Mouse (Mus musculus): ENCODE results near the gene Npl. TPM values are rescaled to one million over a fixed set of nuclear protein-coding genes. Genes with fewer than 3 reads are reported as not detected.

Gene Npl
- polyA plus RNA-seq, 1 experiment from 2014 or later: 27.9 TPM

- peaks cover 7% of the 10 kb centered on the region for H3K4me1 ChIP-seq (ENCODE audit: control insufficient read depth, insufficient read depth, low read length)
- no peaks in the 10 kb centered on the region for H3K36me3 ChIP-seq (ENCODE audit: control insufficient read depth, insufficient read depth, low read length)
- 49% methylated on average over 3 of the region's 3 CpGs for WGBS
- H3K27me3 ChIP-seq (ENCODE audit: control insufficient read depth, insufficient read depth, low read length): no peaks in the 10 kb centered on the region
- H3K9ac ChIP-seq (ENCODE audit: low read length): no peak overlapping the region
- H3K9me3 ChIP-seq (replicated peaks; ENCODE audit: control insufficient read depth, low read length): no peaks in the 10 kb centered on the region
- H3K4me3 ChIP-seq (replicated peaks; ENCODE audit: low read length): no peak overlapping the region
- no peak overlapping the region for H3K27ac ChIP-seq (ENCODE audit: low read length)
- ATAC-seq (ENCODE audit: insufficient read depth, low FRiP score): no peak
- no peak overlapping the region for H3K4me2 ChIP-seq (ENCODE audit: low read depth, low read length)
Measured at GRCm38 (mm10) chr1:153574730-153575129, 24.9 kb upstream of the Npl start.

DNA sequence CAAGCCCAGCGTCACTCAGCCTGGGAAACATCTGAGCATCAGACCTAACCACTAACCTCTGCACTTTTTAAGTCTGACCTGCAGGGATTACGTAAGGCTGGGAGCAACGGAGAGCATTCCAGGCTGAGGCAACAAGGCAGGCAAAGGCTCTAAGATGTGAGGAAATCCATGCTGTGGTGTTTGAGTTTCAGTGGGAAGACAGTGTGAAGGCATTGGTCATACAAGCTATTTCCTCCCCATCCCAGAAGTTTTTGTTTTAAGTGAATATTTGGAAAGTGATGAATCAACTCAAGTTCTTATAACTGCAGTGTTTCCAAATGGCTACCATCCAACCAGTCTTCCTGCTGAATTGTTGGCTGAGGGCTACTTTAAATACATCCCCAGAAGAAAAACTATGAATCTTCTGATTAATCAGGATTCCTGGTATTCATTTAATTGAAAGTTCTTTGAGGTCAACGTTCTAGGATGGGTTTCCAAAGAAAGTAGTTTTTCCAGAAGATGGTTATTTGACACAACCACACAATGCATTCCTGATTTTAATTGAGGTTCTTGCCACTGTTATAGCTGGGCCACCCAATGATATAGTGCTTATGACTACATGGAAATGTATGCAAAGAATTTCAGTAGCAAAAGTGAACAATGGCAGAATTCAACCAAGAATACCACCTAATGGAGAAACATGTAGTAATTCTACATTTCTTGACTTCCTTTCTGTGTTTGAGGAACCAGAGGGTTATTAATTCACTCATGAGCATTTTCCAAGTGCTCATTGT, 22.6 kb upstream of the Npl start:
- ATAC-seq (ENCODE audit: insufficient read depth, low FRiP score): peak; percentile 25; the same call in 1 of the 2 replicates

DNA sequence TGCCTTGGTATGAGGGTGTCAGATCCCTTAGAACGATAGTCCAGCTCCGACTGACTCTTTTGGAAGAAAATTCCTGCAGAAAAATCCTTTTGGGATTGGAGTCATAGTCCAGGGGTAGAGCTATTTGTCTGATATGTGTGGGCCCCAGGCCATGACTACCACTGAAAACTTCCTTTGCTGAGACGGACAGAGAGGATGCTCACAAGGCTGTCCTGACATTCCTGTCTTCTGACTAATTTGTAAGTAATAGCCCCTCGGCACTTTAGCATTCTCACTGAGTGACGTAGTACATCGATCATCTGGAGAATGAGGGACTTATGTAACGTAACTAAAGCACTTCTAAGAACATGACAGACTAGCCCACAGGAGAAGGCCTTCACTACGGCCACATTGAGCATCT, 15.9 kb upstream of the Npl start:
- Histone ChIP-seq H3K27ac (ENCODE audit: low read length) (no peak overlapping the region), H3K4me2 (ENCODE audit: low read depth, low read length) (no peak overlapping the region), H3K9ac (ENCODE audit: low read length) (no peak overlapping the region), H3K27me3 (ENCODE audit: control insufficient read depth, insufficient read depth, low read length) (no peaks in the 10 kb centered on the region), H3K4me1 (ENCODE audit: control insufficient read depth, insufficient read depth, low read length) (no peaks in the 10 kb centered on the region), H3K4me3 (replicated peaks; ENCODE audit: low read length) (no peak overlapping the region), H3K9me3 (replicated peaks; ENCODE audit: control insufficient read depth, low read length) (no peaks in the 10 kb centered on the region), H3K36me3 (ENCODE audit: control insufficient read depth, insufficient read depth, low read length) (no peaks in the 10 kb centered on the region)
- 68% methylated on average over 8 of the region's 8 CpGs for WGBS
- no peak for ATAC-seq (ENCODE audit: insufficient read depth, low FRiP score)

More for the DNA sequence above, 22.6 kb upstream of the Npl start:
- Histone ChIP-seq H3K27me3 (ENCODE audit: control insufficient read depth, insufficient read depth, low read length) (no peaks in the 10 kb centered on the region), H3K9ac (ENCODE audit: low read length) (no peak overlapping the region), H3K27ac (ENCODE audit: low read length) (peak overlapping the region; percentile 18; the same call in 1 of the 2 replicates), H3K4me2 (ENCODE audit: low read depth, low read length) (no peak overlapping the region), H3K4me1 (ENCODE audit: control insufficient read depth, insufficient read depth, low read length) (peaks cover 7% of the 10 kb centered on the region), H3K9me3 (replicated peaks; ENCODE audit: control insufficient read depth, low read length) (no peaks in the 10 kb centered on the region), H3K36me3 (ENCODE audit: control insufficient read depth, insufficient read depth, low read length) (no peaks in the 10 kb centered on the region), H3K4me3 (replicated peaks; ENCODE audit: low read length) (no peak overlapping the region)
- 48% methylated on average over 4 of the region's 4 CpGs for WGBS

DNA sequence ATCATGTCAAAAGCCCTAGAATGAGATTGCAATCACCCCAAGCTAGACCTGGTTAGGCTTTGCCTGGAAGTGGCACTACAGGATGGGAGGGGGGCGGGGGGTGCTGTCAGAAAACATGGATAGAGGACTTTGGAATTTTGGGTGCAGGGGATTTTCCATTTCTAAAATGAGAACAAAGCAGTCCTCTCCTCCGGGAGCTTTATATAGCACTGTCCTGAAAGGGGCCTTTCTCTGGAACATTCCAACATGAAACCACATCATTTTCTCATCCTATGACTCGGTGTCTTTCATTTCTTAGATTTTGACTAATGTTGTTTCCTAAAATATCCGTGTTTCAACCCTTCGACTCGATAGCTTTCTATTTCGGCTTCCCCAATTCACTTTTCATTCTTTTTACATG, 14.9 kb upstream of the Npl start:
- no peak for ATAC-seq (ENCODE audit: insufficient read depth, low FRiP score)
- Histone ChIP-seq H3K9ac (ENCODE audit: low read length) (no peak overlapping the region), H3K4me3 (replicated peaks; ENCODE audit: low read length) (no peak overlapping the region), H3K9me3 (replicated peaks; ENCODE audit: control insufficient read depth, low read length) (no peaks in the 10 kb centered on the region), H3K36me3 (ENCODE audit: control insufficient read depth, insufficient read depth, low read length) (no peaks in the 10 kb centered on the region), H3K4me1 (ENCODE audit: control insufficient read depth, insufficient read depth, low read length) (no peaks in the 10 kb centered on the region), H3K27me3 (ENCODE audit: control insufficient read depth, insufficient read depth, low read length) (no peaks in the 10 kb centered on the region), H3K27ac (ENCODE audit: low read length) (no peak overlapping the region), H3K4me2 (ENCODE audit: low read depth, low read length) (no peak overlapping the region)
- WGBS: 83% methylated on average over 7 of the region's 7 CpGs

- Histone ChIP-seq H3K27ac (ENCODE audit: low read length) (no peak overlapping the region), H3K27me3 (ENCODE audit: control insufficient read depth, insufficient read depth, low read length) (no peaks in the 10 kb centered on the region), H3K4me2 (ENCODE audit: low read depth, low read length) (no peak overlapping the region), H3K4me3 (replicated peaks; ENCODE audit: low read length) (no peak overlapping the region), H3K4me1 (ENCODE audit: control insufficient read depth, insufficient read depth, low read length) (no peaks in the 10 kb centered on the region), H3K9ac (ENCODE audit: low read length) (no peak overlapping the region), H3K9me3 (replicated peaks; ENCODE audit: control insufficient read depth, low read length) (no peaks in the 10 kb centered on the region), H3K36me3 (ENCODE audit: control insufficient read depth, insufficient read depth, low read length) (no peaks in the 10 kb centered on the region)
- no peak for ATAC-seq (ENCODE audit: insufficient read depth, low FRiP score)
- 55% methylated on average over 2 of the region's 2 CpGs for WGBS
Measured at GRCm38 (mm10) chr1:153563675-153564074, 13.8 kb upstream of the Npl start.

GRCm38 (mm10) chr1:153560805-153561204, 11.0 kb upstream of the Npl start:
- no peaks in the 10 kb centered on the region for H3K4me1 ChIP-seq (ENCODE audit: control insufficient read depth, insufficient read depth, low read length)
- no peaks in the 10 kb centered on the region for H3K27me3 ChIP-seq (ENCODE audit: control insufficient read depth, insufficient read depth, low read length)
- H3K27ac ChIP-seq (ENCODE audit: low read length): no peak overlapping the region
- 64% methylated on average over 6 of the region's 6 CpGs for WGBS
- H3K9me3 ChIP-seq (replicated peaks; ENCODE audit: control insufficient read depth, low read length): no peaks in the 10 kb centered on the region
- no peaks in the 10 kb centered on the region for H3K36me3 ChIP-seq (ENCODE audit: control insufficient read depth, insufficient read depth, low read length)
- H3K4me2 ChIP-seq (ENCODE audit: low read depth, low read length): no peak overlapping the region
- ATAC-seq (ENCODE audit: insufficient read depth, low FRiP score): no peak
- H3K4me3 ChIP-seq (replicated peaks; ENCODE audit: low read length): no peak overlapping the region
- H3K9ac ChIP-seq (ENCODE audit: low read length): no peak overlapping the region

DNA sequence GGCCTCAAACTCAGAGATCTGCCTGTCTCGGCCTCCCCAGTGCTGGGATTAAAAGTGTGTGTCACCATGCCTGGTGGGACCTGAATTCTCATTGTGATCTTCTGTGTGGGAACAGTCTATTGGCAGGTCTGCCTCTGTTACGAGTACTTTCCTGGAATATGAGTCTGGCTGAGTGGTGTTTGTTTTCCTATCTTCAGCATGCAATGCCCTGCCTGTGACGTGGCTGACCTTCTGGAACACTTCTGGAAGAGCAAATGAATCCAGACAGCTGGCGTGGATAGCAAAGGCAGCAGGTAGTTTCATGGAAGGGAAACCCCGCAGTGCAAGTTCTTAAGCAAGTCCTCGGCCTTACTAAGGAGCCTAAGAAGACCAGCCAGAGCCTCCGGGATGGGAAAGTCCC, 9.9 kb upstream of the Npl start:
- Histone ChIP-seq H3K9ac (ENCODE audit: low read length) (no peak overlapping the region), H3K27ac (ENCODE audit: low read length) (no peak overlapping the region), H3K4me3 (replicated peaks; ENCODE audit: low read length) (no peak overlapping the region), H3K4me2 (ENCODE audit: low read depth, low read length) (no peak overlapping the region), H3K27me3 (ENCODE audit: control insufficient read depth, insufficient read depth, low read length) (no peaks in the 10 kb centered on the region), H3K4me1 (ENCODE audit: control insufficient read depth, insufficient read depth, low read length) (no peaks in the 10 kb centered on the region), H3K9me3 (replicated peaks; ENCODE audit: control insufficient read depth, low read length) (no peaks in the 10 kb centered on the region), H3K36me3 (ENCODE audit: control insufficient read depth, insufficient read depth, low read length) (no peaks in the 10 kb centered on the region)
- no peak for ATAC-seq (ENCODE audit: insufficient read depth, low FRiP score)
- WGBS: 48% methylated on average over 7 of the region's 7 CpGs

DNA sequence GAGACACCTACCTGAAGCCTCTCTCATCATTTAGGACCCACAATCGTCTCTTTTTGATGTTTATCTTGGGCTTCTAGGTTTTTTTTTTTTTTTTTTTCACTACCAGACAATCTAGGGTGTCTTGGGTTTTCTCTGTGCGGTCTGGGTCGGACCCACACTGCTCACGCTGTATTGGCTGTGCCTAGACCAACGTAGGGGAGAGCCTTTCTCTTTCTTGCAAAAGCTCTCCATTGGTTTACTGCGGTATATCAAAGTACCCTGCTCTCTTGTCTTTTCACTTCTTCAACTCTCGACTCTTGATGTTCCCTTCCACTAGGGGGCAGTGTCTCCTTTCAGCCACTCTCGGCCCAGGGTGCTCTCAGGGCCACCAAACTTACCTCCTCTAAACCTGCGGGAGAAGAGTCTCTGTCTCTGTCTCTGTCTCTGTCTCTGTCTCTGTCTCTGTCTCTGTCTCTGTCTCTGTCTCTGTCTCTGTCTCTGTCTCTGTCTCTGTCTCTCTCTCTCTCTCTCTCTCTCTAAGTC, 9.3 kb upstream of the Npl start:
- H3K4me2 ChIP-seq (ENCODE audit: low read depth, low read length): no peak overlapping the region
- H3K27me3 ChIP-seq (ENCODE audit: control insufficient read depth, insufficient read depth, low read length): no peaks in the 10 kb centered on the region
- H3K4me3 ChIP-seq (replicated peaks; ENCODE audit: low read length): no peak overlapping the region
- 26% methylated on average over 9 of the region's 9 CpGs for WGBS
- no peaks in the 10 kb centered on the region for H3K36me3 ChIP-seq (ENCODE audit: control insufficient read depth, insufficient read depth, low read length)
- no peak overlapping the region for H3K27ac ChIP-seq (ENCODE audit: low read length)
- H3K4me1 ChIP-seq (ENCODE audit: control insufficient read depth, insufficient read depth, low read length): no peaks in the 10 kb centered on the region
- H3K9ac ChIP-seq (ENCODE audit: low read length): no peak overlapping the region
- ATAC-seq (ENCODE audit: insufficient read depth, low FRiP score): no peak; the same call in 1 of the 2 replicates
- H3K9me3 ChIP-seq (replicated peaks; ENCODE audit: control insufficient read depth, low read length): no peaks in the 10 kb centered on the region

- Histone ChIP-seq H3K36me3 (ENCODE audit: control insufficient read depth, insufficient read depth, low read length) (no peaks in the 10 kb centered on the region), H3K9me3 (replicated peaks; ENCODE audit: control insufficient read depth, low read length) (no peaks in the 10 kb centered on the region), H3K4me3 (replicated peaks; ENCODE audit: low read length) (no peak overlapping the region), H3K9ac (ENCODE audit: low read length) (no peak overlapping the region), H3K4me2 (ENCODE audit: low read depth, low read length) (no peak overlapping the region), H3K4me1 (ENCODE audit: control insufficient read depth, insufficient read depth, low read length) (no peaks in the 10 kb centered on the region), H3K27me3 (ENCODE audit: control insufficient read depth, insufficient read depth, low read length) (no peaks in the 10 kb centered on the region), H3K27ac (ENCODE audit: low read length) (no peak overlapping the region)
- ATAC-seq (ENCODE audit: insufficient read depth, low FRiP score): peak; percentile 42; the same call in 1 of the 2 replicates
- 3% methylated on average over 2 of the region's 2 CpGs for whole genome bisulfite sequencing
Measured at GRCm38 (mm10) chr1:153556896-153557295, 7.1 kb upstream of the Npl start.

All from stomach, embryonic 16.5 days (tissue).